Mouse (Mus musculus) right cerebral cortex, postnatal 14 days (tissue): Measurements from ENCODE around the gene Atp2b1.
"Not testable (repeated sequence)": the region's sequence is repeated elsewhere in the genome, so short reads cannot be mapped to it uniquely, and the experiment has no call there.

Source experiments
- DNase-seq: peaks from one replicate; pipeline ENCODE4 v3.0.0; 2022

The Atp2b1 gene

DNA sequence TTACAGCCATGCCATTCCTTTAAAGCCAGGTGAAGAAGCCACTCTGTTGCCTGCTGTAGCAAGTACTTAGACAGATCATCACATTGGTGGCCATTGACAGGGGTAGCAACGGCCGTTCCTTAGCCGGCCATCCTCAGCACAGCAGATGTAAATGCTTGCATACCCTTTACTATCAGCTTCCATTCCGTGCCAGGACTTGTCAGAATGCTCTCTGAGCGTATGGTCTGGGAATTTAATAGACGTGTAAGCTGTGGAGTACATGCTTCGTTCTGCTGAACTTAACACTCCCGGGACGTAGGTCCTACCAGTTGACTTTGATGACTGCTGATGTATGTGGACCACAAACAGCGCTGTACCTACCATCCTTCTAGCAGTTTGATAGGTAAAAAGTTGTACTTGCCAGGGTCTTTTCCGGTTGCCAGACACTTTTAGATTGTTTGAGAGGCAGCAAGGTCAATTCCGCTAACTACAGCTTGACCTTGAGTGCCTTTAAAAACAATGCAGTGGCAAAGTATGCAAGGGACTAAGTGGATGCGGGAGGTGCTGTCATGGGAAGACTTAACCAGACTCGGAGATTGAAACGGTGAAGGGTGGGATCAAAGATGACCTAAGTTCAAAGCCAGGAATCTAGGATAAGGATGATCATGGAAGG lies 53.2 kb downstream of the Atp2b1 start:
- DNase-seq = no peak

DNA sequence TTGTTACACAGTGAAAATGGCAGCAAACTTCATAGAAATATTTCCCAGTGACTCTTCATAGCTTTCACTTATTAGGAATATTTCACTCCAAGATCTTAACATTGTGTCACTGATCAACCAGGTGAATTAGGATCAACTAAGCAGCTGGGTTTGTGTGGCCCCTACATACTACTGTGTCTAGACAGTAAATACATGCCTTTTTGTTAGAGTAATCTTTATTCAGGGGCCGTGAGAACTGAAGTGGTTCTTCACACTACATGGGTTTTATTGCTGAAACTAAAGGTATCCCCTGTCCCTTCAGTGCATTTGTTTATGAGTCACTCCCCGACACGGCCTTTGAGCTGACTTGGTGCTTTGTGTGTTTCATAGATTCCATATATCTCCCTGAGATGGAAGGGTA lies 56.7 kb downstream of the Atp2b1 start:
- no peak for DNase-seq

DNA sequence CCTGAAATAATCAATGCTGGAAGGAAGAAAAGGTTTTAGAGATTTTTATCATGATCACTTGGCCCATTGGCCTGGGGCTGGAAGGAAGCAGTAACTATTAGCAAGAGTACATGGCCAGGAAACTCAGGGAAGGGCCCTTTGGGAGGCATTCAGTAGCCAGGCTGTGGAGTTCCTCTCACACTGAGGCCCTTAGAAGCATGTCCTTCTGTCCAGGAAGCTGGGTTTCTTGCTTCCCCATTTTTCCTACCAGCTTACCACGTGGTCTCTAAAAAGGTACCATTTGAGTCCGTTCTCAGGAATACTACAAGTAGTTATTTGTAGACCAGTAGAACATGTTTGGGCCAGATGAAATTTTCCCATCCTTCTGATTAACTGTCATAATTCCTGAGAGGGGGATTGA lies 58.2 kb downstream of the Atp2b1 start:
- no peak for DNase-seq

DNA sequence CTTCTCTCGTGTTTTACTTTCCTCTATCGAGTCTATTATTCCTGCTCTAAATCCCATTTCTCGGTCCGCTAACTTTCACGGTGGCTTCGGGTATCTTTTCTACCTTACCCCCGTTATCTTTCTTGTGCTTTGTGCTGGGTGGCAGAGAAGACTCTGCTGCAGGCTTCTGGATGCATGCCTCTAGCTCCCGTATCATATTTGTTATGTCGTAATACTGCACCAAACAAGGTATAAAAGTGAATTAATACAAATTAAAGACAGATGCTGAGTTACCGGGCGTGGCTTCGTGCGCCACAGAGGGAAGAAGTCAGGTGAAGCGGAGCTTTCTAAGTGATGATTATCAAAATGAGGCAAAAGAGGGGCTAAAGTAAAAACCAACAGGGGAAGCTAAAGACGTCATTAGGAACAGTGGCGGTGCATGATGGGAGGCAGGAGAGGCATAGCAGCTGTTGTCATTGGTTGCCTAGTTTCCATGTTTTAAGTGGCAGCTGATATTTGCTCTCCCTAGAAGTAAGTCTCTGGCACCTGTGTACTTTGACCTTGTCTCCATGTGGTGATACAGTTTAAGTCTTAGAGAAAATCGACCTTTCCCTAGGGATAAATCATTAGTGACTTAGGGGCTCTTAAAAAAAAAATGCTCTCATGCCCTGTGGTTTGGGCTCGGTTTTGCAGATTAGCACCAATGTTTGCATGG lies 58.9 kb downstream of the Atp2b1 start:
- no peak for DNase-seq

DNA sequence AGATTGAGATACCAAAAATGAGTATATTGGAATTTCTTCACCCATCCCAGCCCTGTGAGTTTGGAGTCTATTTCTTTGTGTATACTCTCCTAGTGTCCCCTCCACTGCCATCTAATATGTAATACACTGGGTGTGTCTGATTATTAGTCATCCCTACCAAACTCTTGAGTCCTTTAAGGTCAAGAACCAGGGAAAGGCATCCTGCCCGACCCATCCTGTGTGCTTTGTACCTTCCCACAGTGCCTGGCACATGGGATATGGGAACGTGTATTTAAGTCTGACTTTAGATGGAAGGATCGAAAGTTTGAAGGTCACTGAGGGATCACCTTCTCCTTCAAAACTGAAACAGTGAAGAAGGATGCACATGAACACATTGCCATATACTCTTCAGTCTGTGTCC lies 60.4 kb downstream of the Atp2b1 start:
- no peak for DNase-seq

- no peak for DNase-seq
Measured at GRCm38 (mm10) chr10:98975611-98976010, 61.4 kb downstream of the Atp2b1 start.

DNA sequence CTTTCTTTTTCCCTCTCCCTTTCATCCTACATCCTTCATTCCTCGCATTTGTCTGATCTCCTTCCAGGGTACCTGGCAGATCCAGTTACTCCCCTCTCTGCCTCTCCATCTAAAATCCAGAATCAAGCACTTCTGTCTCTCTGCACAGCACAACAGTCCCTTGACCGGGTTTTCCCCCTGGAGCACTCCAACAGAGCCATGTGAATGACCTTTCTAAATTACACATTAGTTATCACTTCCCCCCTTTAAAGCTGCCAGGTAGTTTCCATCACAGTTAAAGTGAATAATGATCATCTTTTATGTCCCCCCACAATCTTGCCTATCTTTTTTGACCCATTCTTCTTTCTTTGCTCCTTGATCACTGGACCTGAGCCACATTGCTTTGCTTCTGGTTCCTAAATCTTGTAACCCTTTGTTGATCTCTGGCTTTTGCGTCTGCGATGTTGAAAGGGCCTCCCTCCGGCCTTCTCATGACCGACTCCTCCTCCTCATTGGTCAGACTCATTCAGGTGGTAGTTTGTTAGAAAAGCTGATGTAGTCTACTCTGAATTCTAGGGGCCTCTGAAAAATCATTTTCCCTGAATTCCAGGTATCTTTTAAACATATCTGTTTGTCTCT lies 62.8 kb downstream of the Atp2b1 start:
- no peak for DNase-seq

DNA sequence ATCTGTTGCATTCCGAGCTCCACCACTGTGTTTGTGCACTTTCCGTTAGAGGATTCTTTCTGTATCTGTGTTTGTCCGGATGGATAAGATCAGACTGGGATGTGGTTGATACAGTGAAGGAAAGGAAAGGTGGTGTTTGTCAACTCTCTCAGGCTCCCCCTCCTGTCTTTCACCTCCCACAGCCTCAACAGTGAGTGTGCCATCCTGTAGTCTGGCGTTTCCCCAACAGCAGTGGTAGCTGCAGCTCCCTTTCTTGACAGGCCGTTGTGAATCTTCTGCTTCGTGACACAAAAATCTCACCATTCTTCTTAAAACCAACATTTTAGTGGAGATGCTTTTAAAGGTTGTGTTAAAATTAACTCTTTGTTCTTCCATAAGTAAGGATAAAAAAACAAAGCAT lies 64.6 kb downstream of the Atp2b1 start:
- DNase-seq = no peak

- no peak for DNase-seq
Measured at GRCm38 (mm10) chr10:98979296-98979695, 65.1 kb downstream of the Atp2b1 start.

DNA sequence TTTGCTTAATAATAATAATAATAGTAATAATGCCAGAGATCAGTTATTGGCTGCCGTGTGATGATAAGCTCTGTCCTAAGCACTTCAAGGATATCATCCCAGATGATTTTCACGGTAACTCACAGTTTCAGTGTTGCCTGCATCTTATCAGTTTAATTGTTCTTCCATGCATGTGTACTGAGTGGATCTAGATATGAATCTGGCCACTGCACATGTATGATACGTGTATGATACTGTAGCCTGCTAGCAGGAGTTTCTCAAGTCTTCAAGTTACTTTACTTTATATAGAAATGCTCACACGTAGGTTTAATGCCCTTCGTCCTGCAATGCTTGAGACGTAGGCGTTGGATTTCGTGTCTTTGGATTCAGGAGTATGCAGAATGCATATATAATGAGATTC lies 65.7 kb downstream of the Atp2b1 start:
- no peak for DNase-seq

DNA sequence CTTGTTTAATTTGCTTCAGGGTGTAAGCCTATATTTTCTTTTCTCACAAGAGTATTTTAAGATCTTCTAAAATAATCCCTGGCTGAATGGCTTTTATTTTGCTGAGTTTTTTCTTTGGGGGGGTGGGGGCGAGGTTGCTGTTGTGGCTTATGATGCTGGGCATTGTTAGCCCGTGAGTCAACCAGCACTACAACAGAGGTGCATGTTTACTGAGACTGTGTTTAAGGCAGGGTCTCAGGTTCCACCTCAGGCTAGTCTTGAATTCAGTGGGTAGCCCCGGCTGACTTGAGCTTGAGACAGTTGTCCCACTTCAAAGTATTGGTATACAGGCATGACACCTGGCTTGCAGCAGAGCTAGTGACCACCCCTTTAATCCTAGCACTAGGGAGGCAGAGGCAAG lies 77.8 kb downstream of the Atp2b1 start:
- no peak for DNase-seq

GRCm38 (mm10) chr10:98993186-98993585 lies 79.0 kb downstream of the Atp2b1 start:
- DNase-seq = no peak

DNA sequence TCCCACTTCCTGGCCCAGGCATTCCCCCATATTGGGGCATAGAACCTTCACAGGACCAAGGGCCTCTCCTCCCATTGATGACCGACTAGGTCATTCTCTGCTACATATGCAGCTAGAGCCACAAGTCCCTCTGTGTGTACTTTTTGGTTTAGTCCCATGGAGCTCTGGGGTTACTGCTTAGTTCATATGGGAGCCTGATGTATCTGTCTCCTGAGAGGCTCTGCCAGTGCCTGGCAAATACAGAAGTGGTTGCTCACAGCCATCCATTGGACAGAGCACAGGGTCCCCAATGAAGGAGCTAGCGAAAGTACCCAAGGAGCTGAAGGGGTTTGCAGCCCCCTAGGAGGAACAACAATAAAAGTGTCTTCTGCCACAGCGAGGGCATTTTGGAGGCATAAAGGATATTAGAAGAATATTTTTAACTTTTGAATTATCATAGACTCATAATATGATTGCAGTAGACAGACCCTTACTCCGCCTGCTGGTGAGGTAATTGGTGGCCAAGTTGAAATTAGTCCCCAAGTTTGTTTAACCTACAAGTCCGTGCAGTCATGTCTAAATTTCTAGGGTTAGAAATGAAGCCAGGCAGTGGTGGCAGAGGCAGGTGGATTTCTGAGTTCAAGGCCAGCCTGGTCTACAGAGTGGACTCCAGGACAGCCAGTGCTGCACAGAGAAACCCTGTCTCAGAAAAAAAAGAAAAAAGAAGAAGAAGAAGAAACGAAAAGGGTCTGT lies 81.0 kb downstream of the Atp2b1 start:
- not testable (repeated sequence) for DNase-seq

GRCm38 (mm10) chr10:99004866-99005265 lies 90.7 kb downstream of the Atp2b1 start:
- no peak for DNase-seq

DNA sequence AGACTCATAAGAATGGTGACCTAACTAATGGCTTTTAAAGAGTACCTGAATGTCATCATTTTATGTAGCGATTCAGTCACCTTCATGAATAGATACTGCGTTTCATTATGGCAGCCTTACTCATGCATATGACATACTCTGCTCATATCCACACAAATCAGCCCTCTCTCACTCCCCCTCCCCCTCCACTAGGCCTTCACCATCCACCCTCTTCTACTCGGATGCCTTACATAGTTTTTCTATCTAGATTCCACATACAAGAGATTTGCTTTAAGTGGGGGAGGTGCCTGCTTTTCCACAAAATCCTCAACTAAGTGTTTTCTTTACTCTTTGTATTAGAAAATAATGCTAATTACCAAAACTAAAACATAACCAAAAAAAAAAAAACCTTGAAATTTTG lies 96.9 kb downstream of the Atp2b1 start:
- no peak for DNase-seq

GRCm38 (mm10) chr10:99012086-99012485 lies 97.9 kb downstream of the Atp2b1 start:
- DNase-seq = no peak

- DNase-seq = no peak
Measured at GRCm38 (mm10) chr10:99014737-99015136, 100.5 kb downstream of the Atp2b1 start.

DNA sequence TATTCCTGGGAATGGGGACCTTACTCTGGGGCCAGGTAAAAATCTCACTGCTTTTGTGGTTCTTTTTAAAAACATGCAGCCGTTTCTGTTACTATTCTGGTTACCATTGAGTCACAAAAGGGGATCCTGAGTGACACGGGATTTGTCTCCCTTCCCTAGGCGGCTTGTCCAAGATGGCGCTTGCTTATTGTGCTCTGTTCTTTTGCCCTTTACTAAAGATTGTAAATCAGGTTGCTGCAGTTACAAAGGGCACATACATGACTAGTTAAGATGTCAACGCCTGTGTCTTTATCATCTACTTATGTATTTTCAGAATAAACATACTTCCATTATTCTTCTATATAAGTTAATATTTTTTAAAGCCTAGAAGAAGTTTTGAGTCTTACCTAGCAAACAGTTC lies 102.8 kb downstream of the Atp2b1 start:
- no peak for DNase-seq

DNA sequence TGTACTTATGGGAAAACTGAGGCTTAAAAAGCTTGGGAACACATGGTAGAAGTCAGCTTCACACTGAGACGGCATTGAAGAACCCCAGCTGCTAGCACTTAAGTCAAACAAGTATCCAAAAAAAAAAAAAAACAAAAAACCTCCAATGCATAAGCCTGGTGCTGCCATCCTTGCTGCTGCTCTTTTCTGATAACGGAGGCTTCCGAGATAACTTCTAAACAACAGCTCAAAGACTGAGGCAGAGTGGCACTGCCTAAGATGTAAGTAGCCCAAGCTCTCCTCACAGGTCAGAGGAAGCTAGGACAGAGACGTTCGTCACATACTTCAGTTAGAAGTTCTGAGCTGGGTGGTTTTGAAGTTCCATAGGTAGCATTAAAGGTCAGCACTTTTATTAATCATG lies 113.3 kb downstream of the Atp2b1 start:
- no peak for DNase-seq

GRCm38 (mm10) chr10:99029844-99030243 lies 115.6 kb downstream of the Atp2b1 start:
- no peak for DNase-seq

- DNase-seq = no peak
Measured at GRCm38 (mm10) chr10:99033830-99034828, 119.9 kb downstream of the Atp2b1 start.
